Mouse (Mus musculus) intestine, embryonic 15.5 days (tissue): ENCODE results near the gene Swt1. TPM values are rescaled to one million over a fixed set of nuclear protein-coding genes. Genes with fewer than 3 reads are reported as not detected.

ENCODE experiments used
- ATAC-seq: fragments of 200-750 bp; cut with Nextera tagmentation; 2 replicates; pipeline ENCODE4 v1.8.0; 2017; ENCODE audit warnings: moderate TSS enrichment, moderate library complexity
- H3K27ac ChIP-seq: fragments of 300-500 bp; sonication (generic); 2 replicates; pipeline ENCODE4 v1.5.1; 2015; ENCODE audit warnings: mild to moderate bottlenecking, inconsistent platforms
- H3K27me3 ChIP-seq: fragments of 300-500 bp; sonication (generic); replicated peaks from 2 replicates; pipeline ENCODE4 v1.6.1; 2015; ENCODE audit warnings: inconsistent platforms
- H3K36me3 ChIP-seq: fragments of 300-500 bp; sonication (generic); 2 replicates; pipeline ENCODE4 v1.6.1; 2015; ENCODE audit warnings: inconsistent platforms
- H3K4me1 ChIP-seq: fragments of 300-500 bp; sonication (generic); replicated peaks from 2 replicates; pipeline ENCODE4 v1.6.1; 2015; ENCODE audit warnings: inconsistent platforms
- H3K4me2 ChIP-seq: fragments of 300-500 bp; sonication (generic); replicated peaks from 2 replicates; pipeline ENCODE4 v1.6.1; 2015; ENCODE audit warnings: mild to moderate bottlenecking, inconsistent platforms
- H3K4me3 ChIP-seq: fragments of 300-500 bp; sonication (generic); replicated peaks from 2 replicates; pipeline ENCODE4 v1.5.1; 2015; ENCODE audit warnings: inconsistent platforms
- H3K9ac ChIP-seq: fragments of 300-500 bp; sonication (generic); 2 replicates; pipeline ENCODE4 v1.6.1; 2015; ENCODE audit warnings: inconsistent platforms
- H3K9me3 ChIP-seq: fragments of 300-500 bp; sonication (generic); 2 replicates; pipeline ENCODE4 v1.6.1; 2016; ENCODE audit warnings: inconsistent platforms
- WGBS: fragments of 180-500 bp; shearing (Covaris S2); methylation state at CpG from one replicate; pipeline ENCODE4 v1.1.7; 2015; 5-methylcytosine and 5-hydroxymethylcytosine counted together
- polyA plus RNA-seq: library from polyadenylated mRNA; unstranded; fragments of >200 nt; fragmentation: Nextera tagmentation; extraction: Ambion mirVana; gene quantifications from 2 replicates; pipeline ENCODE4 v1.2.1, GENCODE M21; 2015

Gene Swt1
- polyA plus RNA-seq, 1 experiment from 2014 or later, result 39.7 TPM

DNA sequence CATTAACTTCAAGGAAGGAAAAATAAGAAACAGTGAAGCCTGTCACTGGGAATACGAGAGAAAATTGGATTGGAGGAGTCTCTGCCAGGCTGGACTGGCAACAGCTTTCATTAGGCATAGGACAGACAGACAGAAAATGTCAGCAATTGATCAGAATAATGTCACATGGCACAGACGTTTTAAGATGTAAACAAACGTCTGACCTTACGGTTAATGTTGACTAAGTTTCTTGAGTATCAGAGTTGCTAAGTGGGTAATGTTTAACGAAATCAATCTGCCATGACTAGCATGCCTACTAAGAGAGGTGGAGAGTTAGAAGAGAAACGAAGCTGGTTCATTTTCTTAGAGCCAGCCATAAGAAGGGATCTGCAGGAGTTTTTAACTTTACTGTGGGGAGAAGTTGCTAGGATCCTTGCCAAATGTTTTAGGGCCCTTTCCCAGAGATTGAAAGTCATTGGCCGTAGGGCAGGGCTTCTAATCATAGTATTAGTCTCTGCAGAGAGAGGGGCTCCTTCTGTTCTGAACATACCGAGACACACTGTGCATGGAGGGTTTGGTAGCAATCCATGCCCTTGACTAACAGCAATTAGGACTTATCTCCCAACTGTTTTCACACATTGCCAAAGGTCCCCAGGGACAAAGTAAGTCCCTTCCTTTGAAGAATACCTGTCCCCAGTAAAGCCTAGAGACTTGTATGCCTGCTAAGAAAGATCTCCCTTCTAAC lies 86.8 kb downstream of the Swt1 start:
- H3K4me1 ChIP-seq, result peaks cover 7% of the 10 kb centered on the region; the same call in 1 of the 2 replicates
- ATAC-seq, result no peak
- H3K4me3 ChIP-seq, result no peak overlapping the region
- peak overlapping the region; percentile 64; the same call in 1 of the 2 replicates for H3K27ac ChIP-seq
- no peaks in the 10 kb centered on the region for H3K36me3 ChIP-seq
- no peaks in the 10 kb centered on the region for H3K9me3 ChIP-seq
- 29% methylated on average over 8 of the region's 8 CpGs for WGBS
- peak overlapping the region; percentile 33 for H3K4me2 ChIP-seq
- no peak overlapping the region for H3K9ac ChIP-seq
- no peaks in the 10 kb centered on the region for H3K27me3 ChIP-seq

DNA sequence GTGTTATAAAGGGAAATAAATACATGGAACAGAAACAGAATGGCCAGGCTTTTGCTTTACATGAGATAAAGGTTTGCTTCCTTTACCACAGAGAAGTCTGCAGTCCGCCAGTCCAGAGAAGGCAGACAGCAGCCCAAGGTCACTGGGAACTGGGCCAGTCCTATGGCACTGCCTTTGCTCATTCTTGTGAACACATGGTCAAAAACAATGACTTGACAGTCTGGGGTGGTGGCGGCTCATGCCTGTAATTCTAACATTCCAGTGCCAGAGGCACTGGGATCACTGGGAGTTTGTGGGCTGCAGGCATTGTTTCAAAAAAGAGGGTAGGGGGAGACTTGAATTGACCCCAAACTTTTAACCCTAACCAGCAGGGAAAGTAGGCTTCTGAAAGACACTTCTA lies 89.3 kb downstream of the Swt1 start:
- 65% methylated on average over 2 of the region's 2 CpGs for whole genome bisulfite sequencing
- H3K4me1 ChIP-seq, result peaks cover 6% of the 10 kb centered on the region; the same call in 1 of the 2 replicates
- no peak; the same call in 1 of the 2 replicates for ATAC-seq

DNA sequence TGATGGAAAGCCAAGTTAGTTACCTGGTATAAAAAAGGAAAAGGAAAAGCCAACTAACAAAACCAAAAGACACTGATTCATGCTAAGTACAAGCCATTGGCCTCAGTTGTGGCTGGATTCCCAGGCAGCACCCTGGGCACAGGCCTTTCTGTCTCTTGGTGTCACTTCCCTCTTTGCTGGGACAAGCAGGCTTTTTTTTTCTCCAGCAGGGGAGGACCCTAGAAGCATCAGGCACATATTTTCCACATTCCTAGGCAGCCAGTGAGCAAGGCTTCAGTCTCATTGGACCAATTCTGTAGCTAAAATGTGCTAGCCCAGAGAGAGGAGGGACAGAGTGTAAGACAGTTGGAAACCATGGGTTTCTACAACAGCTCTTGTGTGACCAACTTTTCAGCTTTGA lies 90.0 kb downstream of the Swt1 start:
- H3K4me1 ChIP-seq, result peaks cover 6% of the 10 kb centered on the region; the same call in 1 of the 2 replicates
- no peak for ATAC-seq
- no peak overlapping the region for H3K4me2 ChIP-seq
- no peaks in the 10 kb centered on the region for H3K27me3 ChIP-seq
- no peaks in the 10 kb centered on the region for H3K9me3 ChIP-seq
- H3K4me3 ChIP-seq, result no peak overlapping the region
- no peak overlapping the region for H3K9ac ChIP-seq
- no peaks in the 10 kb centered on the region for H3K36me3 ChIP-seq
- no peak overlapping the region for H3K27ac ChIP-seq

More for the DNA sequence above, 89.3 kb downstream of the Swt1 start:
- Histone ChIP-seq H3K9me3 (no peaks in the 10 kb centered on the region), H3K36me3 (no peaks in the 10 kb centered on the region), H3K27me3 (no peaks in the 10 kb centered on the region), H3K4me2 (no peak overlapping the region), H3K9ac (no peak overlapping the region), H3K4me3 (no peak overlapping the region), H3K27ac (peak overlapping the region; percentile 22; the same call in 1 of the 2 replicates)

DNA sequence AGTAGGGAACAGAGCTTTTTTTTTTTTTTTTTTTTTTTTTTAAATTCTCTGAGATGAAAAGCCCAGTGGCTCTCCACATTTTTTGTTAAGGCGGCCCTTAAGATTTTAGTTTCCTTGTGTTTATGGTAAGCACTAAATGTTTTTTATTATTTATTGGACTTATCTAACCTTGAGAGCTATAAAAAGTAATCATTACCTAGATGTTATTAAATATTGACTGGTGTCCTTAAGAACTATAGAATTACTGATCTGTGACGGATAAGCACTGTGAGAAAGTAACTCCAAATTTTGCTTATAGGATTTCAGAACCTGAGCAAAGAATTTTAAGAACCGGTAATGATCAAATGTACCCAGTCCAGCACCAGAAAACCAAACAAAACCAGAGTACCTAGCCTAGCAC lies 95.4 kb downstream of the Swt1 start:
- no peaks in the 10 kb centered on the region for H3K27me3 ChIP-seq
- no peak overlapping the region; the same call in 1 of the 2 replicates for H3K27ac ChIP-seq
- no peak overlapping the region for H3K4me2 ChIP-seq
- H3K36me3 ChIP-seq, result no peaks in the 10 kb centered on the region
- H3K4me3 ChIP-seq, result no peak overlapping the region
- H3K9ac ChIP-seq, result no peak overlapping the region
- H3K4me1 ChIP-seq, result no peaks in the 10 kb centered on the region
- ATAC-seq, result peak; percentile 66
- H3K9me3 ChIP-seq, result no peaks in the 10 kb centered on the region
- 65% methylated on average over 3 of the region's 3 CpGs for WGBS

DNA sequence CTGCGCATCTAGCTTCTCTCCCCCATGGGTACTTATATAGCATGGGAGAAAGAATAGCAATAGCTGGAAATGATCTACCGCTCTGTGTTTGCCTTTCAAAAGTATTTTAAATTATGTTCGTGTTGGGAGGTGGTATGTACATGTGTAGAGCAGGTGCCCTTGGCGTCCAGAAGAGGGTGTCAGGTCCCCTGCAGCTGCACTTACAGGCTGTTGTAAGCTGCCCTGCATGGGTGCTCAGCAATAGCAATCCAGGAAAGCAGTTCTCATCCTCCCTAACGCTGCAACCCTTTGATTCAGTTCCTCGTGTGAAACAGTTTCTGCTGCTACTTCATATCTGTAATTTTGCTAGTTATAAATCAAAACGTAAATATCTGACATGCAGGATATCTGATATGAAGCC lies 98.7 kb downstream of the Swt1 start:
- H3K36me3 ChIP-seq, result no peaks in the 10 kb centered on the region
- no peak for ATAC-seq
- H3K9ac ChIP-seq, result no peak overlapping the region
- H3K27me3 ChIP-seq, result no peaks in the 10 kb centered on the region
- H3K9me3 ChIP-seq, result no peaks in the 10 kb centered on the region
- H3K4me1 ChIP-seq, result 0 out of 2 replicates have a peak, but pooled peaks cover 2% of the 10 kb centered on the region
- no peak overlapping the region for H3K4me3 ChIP-seq
- no peak overlapping the region for H3K4me2 ChIP-seq
- no peak overlapping the region for H3K27ac ChIP-seq
- 72% methylated on average over 7 of the region's 7 CpGs for WGBS

DNA sequence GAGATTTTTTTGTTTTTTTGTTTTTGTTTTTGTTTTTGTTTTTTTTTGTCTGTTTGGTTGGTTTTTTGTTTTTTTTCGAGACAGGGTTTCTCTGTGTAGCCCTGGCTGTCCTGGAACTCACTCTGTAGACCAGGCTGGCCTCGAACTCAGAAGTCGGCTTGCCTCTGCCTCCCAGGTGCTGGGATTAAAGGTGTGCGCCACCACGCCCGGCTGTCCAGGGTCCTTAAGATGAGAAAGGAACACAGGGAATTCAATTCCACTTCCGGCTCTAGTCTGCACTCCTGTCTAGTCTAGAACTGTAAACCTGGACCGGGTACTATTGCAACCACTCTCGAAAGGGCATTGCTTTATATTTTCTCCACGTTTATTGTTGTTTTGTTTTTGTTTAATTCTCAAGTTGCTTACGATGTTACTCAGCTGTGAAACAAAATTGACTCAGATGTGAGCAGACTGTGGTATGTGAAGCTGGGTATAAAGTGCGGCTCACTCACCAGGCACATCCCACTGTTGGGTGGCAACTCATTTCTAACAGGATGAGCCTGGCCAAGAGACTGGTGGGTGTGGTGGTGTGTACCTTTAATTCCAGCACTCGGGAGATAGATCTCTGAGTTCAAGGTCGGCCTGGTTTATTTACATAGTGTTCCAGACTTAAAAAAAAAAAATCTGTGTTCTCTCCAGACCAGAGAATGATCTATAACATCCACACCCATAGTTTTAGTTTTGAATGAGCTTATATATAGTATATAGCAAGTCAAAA lies 99.7 kb downstream of the Swt1 start:
- Histone ChIP-seq H3K9ac (no peak overlapping the region), H3K4me2 (no peak overlapping the region), H3K36me3 (no peaks in the 10 kb centered on the region), H3K27ac (no peak overlapping the region), H3K4me3 (no peak overlapping the region), H3K4me1 (0 out of 2 replicates have a peak, but pooled peaks cover 2% of the 10 kb centered on the region), H3K9me3 (no peaks in the 10 kb centered on the region), H3K27me3 (no peaks in the 10 kb centered on the region)
- peak; percentile 16; the same call in 1 of the 2 replicates for ATAC-seq
- WGBS, result 75% methylated on average over 14 of the region's 14 CpGs

DNA sequence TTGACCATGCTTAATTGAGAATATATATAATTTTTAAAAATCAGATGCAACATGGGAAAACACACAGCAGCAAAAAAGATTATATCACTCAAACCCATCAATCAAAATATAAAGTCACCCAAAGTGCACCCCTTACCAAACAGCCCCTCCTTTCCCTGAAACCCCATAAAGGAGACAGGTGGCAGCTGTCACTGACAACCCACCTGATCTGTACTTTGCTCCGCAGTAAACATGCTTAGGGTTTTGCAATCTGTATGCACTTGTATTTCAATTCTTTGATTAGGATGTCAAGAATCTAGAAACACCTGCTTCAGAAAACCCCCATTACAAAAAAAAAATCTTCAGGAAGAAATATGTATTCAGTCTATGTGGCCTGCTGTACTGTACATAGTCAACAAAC lies 102.9 kb downstream of the Swt1 start:
- H3K36me3 ChIP-seq, result no peaks in the 10 kb centered on the region
- H3K9me3 ChIP-seq, result no peaks in the 10 kb centered on the region
- 53% methylated on average over 1 of the region's 1 CpGs for WGBS
- 0 out of 2 replicates have a peak, but pooled peaks cover 2% of the 10 kb centered on the region for H3K4me1 ChIP-seq
- H3K4me2 ChIP-seq, result no peak overlapping the region
- H3K27me3 ChIP-seq, result no peaks in the 10 kb centered on the region
- H3K4me3 ChIP-seq, result no peak overlapping the region
- peak overlapping the region; percentile 64 for H3K27ac ChIP-seq
- no peak overlapping the region for H3K9ac ChIP-seq
- peak; percentile 89 for ATAC-seq

DNA sequence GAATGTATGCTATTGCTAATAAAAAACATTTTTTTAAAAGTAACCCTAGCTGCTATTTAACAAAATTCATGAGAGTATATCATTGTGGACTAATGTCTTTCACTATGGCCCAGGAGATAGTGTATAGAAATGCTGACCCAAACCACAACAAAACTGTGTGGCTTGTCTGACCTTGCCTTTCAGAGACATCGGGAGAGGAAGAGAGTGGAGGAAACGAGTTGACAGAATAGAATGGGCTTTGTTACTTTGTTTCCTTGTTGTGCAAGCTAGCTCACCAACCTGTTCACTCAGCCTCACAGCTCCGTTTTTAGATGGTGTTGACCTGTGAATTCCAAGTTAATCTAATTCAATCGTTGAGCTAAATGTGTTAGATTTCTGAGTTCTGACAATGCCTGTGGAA lies 107.8 kb downstream of the Swt1 start:
- no peaks in the 10 kb centered on the region for H3K27me3 ChIP-seq
- no peak overlapping the region for H3K9ac ChIP-seq
- no peak for ATAC-seq
- H3K4me1 ChIP-seq, result no peaks in the 10 kb centered on the region
- no peaks in the 10 kb centered on the region for H3K36me3 ChIP-seq
- H3K9me3 ChIP-seq, result no peaks in the 10 kb centered on the region
- H3K4me3 ChIP-seq, result no peak overlapping the region
- H3K27ac ChIP-seq, result no peak overlapping the region
- 71% methylated on average over 4 of the region's 4 CpGs for WGBS
- no peak overlapping the region for H3K4me2 ChIP-seq

DNA sequence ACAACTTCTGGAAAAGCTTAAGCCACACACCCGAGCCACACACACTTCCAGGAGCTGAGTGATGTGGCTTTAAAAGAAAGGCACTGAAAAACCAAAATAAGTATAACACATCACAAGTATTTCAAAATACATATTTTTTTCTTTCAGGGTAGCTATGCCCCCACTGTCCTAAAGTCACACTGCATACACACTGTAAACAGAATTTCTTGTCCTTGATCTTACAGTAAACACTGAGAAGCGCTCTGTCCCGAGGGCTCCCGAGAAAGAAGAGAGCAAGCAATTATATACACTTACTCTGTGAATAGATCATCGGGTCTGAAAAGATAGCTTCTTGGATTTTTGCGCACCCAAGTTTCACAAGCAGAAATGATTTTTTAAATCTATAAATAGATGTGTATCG lies 109.0 kb downstream of the Swt1 start:
- H3K9ac ChIP-seq, result no peak overlapping the region
- H3K36me3 ChIP-seq, result no peaks in the 10 kb centered on the region
- 63% methylated on average over 7 of the region's 7 CpGs for WGBS
- H3K27ac ChIP-seq, result no peak overlapping the region
- ATAC-seq, result no peak
- H3K4me3 ChIP-seq, result no peak overlapping the region
- no peak overlapping the region for H3K4me2 ChIP-seq
- no peaks in the 10 kb centered on the region for H3K9me3 ChIP-seq
- no peaks in the 10 kb centered on the region for H3K4me1 ChIP-seq
- no peaks in the 10 kb centered on the region for H3K27me3 ChIP-seq

Other genes with a start within 250 kb of the Swt1 start
- gene Gm47985, start 245.9 kb downstream of the Swt1 start, polyA plus RNA-seq, result not detected in 2 replicates
- 0.18 and 0.24 TPM in 2 replicates for gene Gm8947, start 236.1 kb downstream of the Swt1 start, polyA plus RNA-seq
- not detected in 2 replicates for gene Gm47995, start 230.0 kb downstream of the Swt1 start, polyA plus RNA-seq
- 0.24 TPM in 1 of 2 replicates, not detected in the other for gene 3110040M04Rik, start 224.3 kb downstream of the Swt1 start, polyA plus RNA-seq
- not detected in 2 replicates for gene Gm47996, start 218.3 kb downstream of the Swt1 start, polyA plus RNA-seq
- 313 and 339 TPM in 2 replicates for gene Ivns1abp, start 84.0 kb downstream of the Swt1 start, polyA plus RNA-seq
- 39.3 and 42.8 TPM in 2 replicates for gene Trmt1l, start 87 bp upstream of the Swt1 start, polyA plus RNA-seq
- gene Rnf2, start 72.5 kb upstream of the Swt1 start, polyA plus RNA-seq, result 57.4 and 68.1 TPM in 2 replicates
- gene Fam129a, start 142.7 kb upstream of the Swt1 start, polyA plus RNA-seq, result 11.9 and 12.9 TPM in 2 replicates